Mouse (Mus musculus) ES-E14 (cell line): ENCODE measurements around the gene Os9. TPM values are rescaled to one million over a fixed set of nuclear protein-coding genes. Genes with fewer than 3 reads are reported as not detected.

Experiments used
- DNase-seq: peaks from one replicate; pipeline ENCODE4 v3.0.0-alpha.2; 2013; ENCODE audit warnings: low read depth, low spot score
- H3K27ac ChIP-seq: 2 replicates; pipeline ENCODE4 v1.5.1; 2012; ENCODE audit warnings: low read depth, mild to moderate bottlenecking, low read length, moderate library complexity, mixed read lengths; ENCODE audit not compliant: poor library complexity, insufficient read depth, severe bottlenecking
- H3K36me3 ChIP-seq: 2 replicates; pipeline ENCODE4 v1.6.1; 2012; ENCODE audit warnings: mild to moderate bottlenecking, low read length, moderate library complexity, mixed read lengths; ENCODE audit not compliant: control insufficient read depth, poor library complexity, insufficient read depth, severe bottlenecking
- H3K4me1 ChIP-seq, 2 experiments: fragments of 150-350 bp in 1 of 2; sonication (generic) in 1 of 2; 2 replicates each; pipeline ENCODE4 v1.6.1; 2012; ENCODE audit warnings: low read length in 2 of 2, mild to moderate bottlenecking in 1 of 2, mixed read lengths in 1 of 2; ENCODE audit not compliant: control insufficient read depth in 2 of 2, insufficient read depth in 2 of 2, poor library complexity in 1 of 2
- H3K4me3 ChIP-seq, 2 experiments: fragments of 150-350 bp in 1 of 2; sonication (generic) in 1 of 2; 2 replicates each; pipeline ENCODE4 v1.5.1; 2012; ENCODE audit warnings: low read length in 2 of 2, low read depth in 1 of 2, mild to moderate bottlenecking in 1 of 2, mixed read lengths in 1 of 2; ENCODE audit not compliant: insufficient read depth in 1 of 2, poor library complexity in 1 of 2, severe bottlenecking in 1 of 2
- H3K9ac ChIP-seq: 2 replicates; pipeline ENCODE4 v1.6.1; 2012; ENCODE audit warnings: low read depth, mild to moderate bottlenecking, low read length, mixed read lengths; ENCODE audit not compliant: poor library complexity, insufficient read depth, severe bottlenecking
- H3K9me3 ChIP-seq: fragments of 150-350 bp; sonication (generic); 2 replicates; pipeline ENCODE4 v1.6.1; 2012; ENCODE audit warnings: low read depth, mild to moderate bottlenecking, low read length; ENCODE audit not compliant: control insufficient read depth, insufficient read depth
- CHD2 ChIP-seq: IDR thresholded peaks from 2 replicates; pipeline ENCODE4 v1.6.1; 2014; ENCODE audit warnings: mild to moderate bottlenecking, low read depth, low read length, inconsistent platforms
- HCFC1 ChIP-seq: IDR thresholded peaks from 2 replicates; pipeline ENCODE4 v1.6.1; 2012; ENCODE audit warnings: low read length, inconsistent platforms, borderline replicate concordance; ENCODE audit not compliant: insufficient read depth
- MAFK ChIP-seq: IDR thresholded peaks from 2 replicates; pipeline ENCODE4 v1.6.1; 2014; ENCODE audit warnings: mild to moderate bottlenecking, low read depth, low read length, inconsistent platforms; ENCODE audit not compliant: insufficient read depth
- ZC3H11A ChIP-seq: IDR thresholded peaks from 2 replicates; pipeline ENCODE4 v1.6.1; 2012; ENCODE audit warnings: low read depth, mild to moderate bottlenecking, inconsistent platforms, low read length, borderline replicate concordance
- ZNF384 ChIP-seq: IDR thresholded peaks from 2 replicates; pipeline ENCODE4 v1.6.1; 2012; ENCODE audit warnings: low read depth, low read length, inconsistent platforms
- in situ Hi-C, 2 experiments: fragments of 600-800 bp; cut with MboI; formaldehyde crosslinking; loops; one replicate each; pipeline ENCODE4 v1.15.1; 2025; ENCODE audit warnings: low sequenced_read_pairs in 2 of 2, inconsistent platforms in 1 of 2; ENCODE audit not compliant: unreplicated experiment in 2 of 2
- total RNA-seq: library from RNA; depleted of rRNA; stranded (reverse); fragments of 300-350 nt; gene quantifications from 2 replicates; pipeline ENCODE4 v1.2.3, GENCODE M21; 2012

Gene Os9
- total RNA-seq, 1 experiment: 29.4 TPM

- Histone ChIP-seq H3K9ac (peak overlapping the region; percentile 36; the same call in 1 of the 2 replicates), H3K36me3 (peaks cover 39% of the 10 kb centered on the region), H3K9me3 (no peaks in the 10 kb centered on the region), H3K4me1 (peaks cover 2 to 10% of the 10 kb centered on the region in 2 experiments; a peak in 3 of 4 replicates), H3K27ac (no peak overlapping the region; the same call in 1 of the 2 replicates), H3K4me3 (no peak overlapping the region)
- in situ Hi-C loops: no loop called here
- TF ChIP-seq HCFC1: no peak
- TF ChIP-seq ZNF384: no peak
- no peak for TF ChIP-seq CHD2
- TF ChIP-seq ZC3H11A: no peak
- no peak for TF ChIP-seq MAFK
- no peak for DNase-seq
Measured at GRCm38 (mm10) chr10:127066519-127067018, 54.4 kb downstream of the Os9 start.

GRCm38 (mm10) chr10:127065981-127066380 is 55.0 kb downstream of the Os9 start:
- in situ Hi-C loops: no loop called here
- Histone ChIP-seq H3K4me1 (peaks cover 2 to 10% of the 10 kb centered on the region in 2 experiments; a peak in 3 of 4 replicates), H3K9ac (no peak overlapping the region; the same call in 1 of the 2 replicates), H3K27ac (no peak overlapping the region), H3K36me3 (peaks cover 39% of the 10 kb centered on the region), H3K9me3 (no peaks in the 10 kb centered on the region), H3K4me3 (no peak overlapping the region; a peak in 1 of 4 replicates)
- DNase-seq: no peak
- no peak for TF ChIP-seq ZNF384
- no peak for TF ChIP-seq HCFC1
- no peak for TF ChIP-seq ZC3H11A
- no peak for TF ChIP-seq MAFK
- TF ChIP-seq CHD2: no peak

GRCm38 (mm10) chr10:127063913-127064870 is 56.7 kb downstream of the Os9 start:
- DNase-seq: no peak
- Histone ChIP-seq H3K9me3 (no peaks in the 10 kb centered on the region), H3K27ac (peak overlapping the region; percentile 77), H3K4me1 (peaks cover 2 to 10% of the 10 kb centered on the region in 2 experiments; a peak in 3 of 4 replicates), H3K9ac (peak overlapping the region; percentile 98), H3K4me3 (peak overlapping the region; percentile 84 to 99), H3K36me3 (peaks cover 39% of the 10 kb centered on the region)
- TF ChIP-seq ZC3H11A (no peak), ZNF384 (no peak), HCFC1 (no peak), CHD2 (no peak), MAFK (no peak)
- in situ Hi-C loops: no loop called here

- TF ChIP-seq CHD2: no peak
- no peak for TF ChIP-seq ZC3H11A
- TF ChIP-seq HCFC1: 0 out of 2 replicates have a peak, but pooled peaks have one; percentile 64
- peak; percentile 97 for DNase-seq
- peak within 1 kb of the TSS; percentile 77 for H3K27ac ChIP-seq
- no peaks in the 10 kb centered on the region for H3K9me3 ChIP-seq
- H3K36me3 ChIP-seq: peaks cover 36% of the 10 kb centered on the region
- in situ Hi-C loops: no loop called here
- peak within 1 kb of the TSS; percentile 84 to 99 for H3K4me3 ChIP-seq
- peaks cover 2 to 13% of the 10 kb centered on the region in 2 experiments; a peak in 3 of 4 replicates for H3K4me1 ChIP-seq
- H3K9ac ChIP-seq: peak within 1 kb of the TSS; percentile 98
Measured at GRCm38 (mm10) chr10:127063239-127063872, 57.6 kb downstream of the Os9 start, which contains the start of gene Cdk4. TSS of gene Cdk4 (plus strand) at chr10:127063534.
